Mouse (Mus musculus) adrenal gland, adult 2 months (tissue): ENCODE data around the gene Fam169a. TPM values are rescaled to one million over a fixed set of nuclear protein-coding genes. Genes with fewer than 3 reads are reported as not detected.

Experiments used
- DNase-seq: peaks from one replicate; pipeline ENCODE4 v3.0.0; 2021
- polyA plus RNA-seq: library from polyadenylated mRNA; depleted of rRNA; stranded (reverse); fragments of >200 nt; gene quantifications from 2 replicates; pipeline ENCODE4 v1.2.3, GENCODE M21; 2012; rRNA removed
- total RNA-seq, 2 experiments: library from RNA; stranded (reverse); gene quantifications; 2 replicates each; pipeline ENCODE4 v1.2.3; 2021

Fam169a gene
- total and polyA plus RNA-seq, 3 experiments = 0.29 to 8.5 (median 1.8) TPM

- DNase-seq = no peak
Measured at GRCm38 (mm10) chr13:97180113-97180828, 113.2 kb downstream of the Fam169a start.

Other genes with a start within 250 kb of the Fam169a start
- under 1 TPM; 0.10 to 0.69 TPM for gene Gcnt4, start 142.6 kb upstream of the Fam169a start, total RNA-seq
- gene Gcnt4, start 142.6 kb upstream of the Fam169a start, polyA plus RNA-seq = 0.11 and 0.33 TPM in 2 replicates
- under 1 TPM in 1 of 2 experiments, not detected in 1; 0.75 TPM for gene 1700029F12Rik, start 32.9 kb upstream of the Fam169a start, total RNA-seq
- 0.42 and 0.48 TPM in 2 replicates for gene 1700029F12Rik, start 32.9 kb upstream of the Fam169a start, polyA plus RNA-seq
- gene Gm6169, start 32.0 kb downstream of the Fam169a start, total RNA-seq = 10 to 100 TPM in 1 of 2 experiments, under 1 TPM in 1; 0.66 to 15.5 TPM
- gene Gm6169, start 32.0 kb downstream of the Fam169a start, polyA plus RNA-seq = 0.96 and 1.0 TPM in 2 replicates
- 10 to 100 TPM; 41.3 to 54.0 TPM for gene Gfm2, start 70.7 kb downstream of the Fam169a start, total RNA-seq
- 19.3 and 22.0 TPM in 2 replicates for gene Gfm2, start 70.7 kb downstream of the Fam169a start, polyA plus RNA-seq
- gene Nsa2, start 70.7 kb downstream of the Fam169a start, total RNA-seq = 10 to 100 TPM; 65.6 to 74.0 TPM
- gene Nsa2, start 70.7 kb downstream of the Fam169a start, polyA plus RNA-seq = 4.2 and 4.4 TPM in 2 replicates
- gene Hexb, start 131.1 kb downstream of the Fam169a start, total RNA-seq = 10 to 100 TPM; 30.6 to 38.4 TPM
- 221 and 235 TPM in 2 replicates for gene Hexb, start 131.1 kb downstream of the Fam169a start, polyA plus RNA-seq
- 10 to 100 TPM in 1 of 2 experiments, 1 to 10 TPM in 1; 6.6 to 13.2 TPM for gene Enc1, start 173.8 kb downstream of the Fam169a start, total RNA-seq
- 4.6 and 5.8 TPM in 2 replicates for gene Enc1, start 173.8 kb downstream of the Fam169a start, polyA plus RNA-seq